Mouse (Mus musculus): ENCODE results near the gene 1600014C10Rik.

The 1600014C10Rik gene

GRCm38 (mm10) chr7:38182962-38183687 is at the start of gene 1600014C10Rik:
Gene 1600014C10Rik (plus strand): TSS chr7:38183217.
- DNase-seq (ENCODE audit: low spot score in 2 of 2), result peak in 1 of 2 experiments; percentile 46

GRCm38 (mm10) chr7:38134471-38134870 is 48.5 kb upstream of the 1600014C10Rik start:
- DNase-seq (ENCODE audit: low spot score in 2 of 2), result no peak

GRCm38 (mm10) chr7:38140324-38140723 is 42.7 kb upstream of the 1600014C10Rik start:
- DNase-seq (ENCODE audit: low spot score in 2 of 2), result no peak

- peak; percentile 52 to 84 for DNase-seq (ENCODE audit: low spot score in 2 of 2)
Observed at GRCm38 (mm10) chr7:38141747-38142545, 41.1 kb upstream of the 1600014C10Rik start.

GRCm38 (mm10) chr7:38147477-38147876 is 35.5 kb upstream of the 1600014C10Rik start:
- DNase-seq (ENCODE audit: low spot score in 2 of 2), result no peak

- DNase-seq (ENCODE audit: low spot score in 2 of 2), result no peak
Observed at GRCm38 (mm10) chr7:38151706-38152312, 31.2 kb upstream of the 1600014C10Rik start.

GRCm38 (mm10) chr7:38152571-38152970 is 30.4 kb upstream of the 1600014C10Rik start:
- no peak for DNase-seq (ENCODE audit: low spot score in 2 of 2)

GRCm38 (mm10) chr7:38155829-38156228 is 27.2 kb upstream of the 1600014C10Rik start:
- DNase-seq (ENCODE audit: low spot score in 2 of 2), result no peak

- DNase-seq (ENCODE audit: low spot score in 2 of 2), result no peak
Observed at GRCm38 (mm10) chr7:38158764-38159458, 24.1 kb upstream of the 1600014C10Rik start.

GRCm38 (mm10) chr7:38161438-38161837 is 21.6 kb upstream of the 1600014C10Rik start:
- no peak for DNase-seq (ENCODE audit: low spot score in 2 of 2)

GRCm38 (mm10) chr7:38163433-38164050 is 19.5 kb upstream of the 1600014C10Rik start:
- peak in 1 of 2 experiments; percentile 30 for DNase-seq (ENCODE audit: low spot score in 2 of 2)

GRCm38 (mm10) chr7:38166930-38167645 is 15.9 kb upstream of the 1600014C10Rik start:
- no peak for DNase-seq (ENCODE audit: low spot score in 2 of 2)

GRCm38 (mm10) chr7:38167724-38168141 is 15.3 kb upstream of the 1600014C10Rik start:
- peak in 1 of 2 experiments; percentile 36 for DNase-seq (ENCODE audit: low spot score in 2 of 2)

GRCm38 (mm10) chr7:38173871-38174270 is 9.1 kb upstream of the 1600014C10Rik start:
- no peak for DNase-seq (ENCODE audit: low spot score in 2 of 2)

- DNase-seq (ENCODE audit: low spot score in 2 of 2), result peak; percentile 32 to 52
Observed at GRCm38 (mm10) chr7:38174321-38175148, 8.5 kb upstream of the 1600014C10Rik start.

GRCm38 (mm10) chr7:38176056-38176455 is 7.0 kb upstream of the 1600014C10Rik start:
- no peak for DNase-seq (ENCODE audit: low spot score in 2 of 2)

GRCm38 (mm10) chr7:38179896-38180295 is 3.1 kb upstream of the 1600014C10Rik start:
- no peak for DNase-seq (ENCODE audit: low spot score in 2 of 2)

- DNase-seq (ENCODE audit: low spot score in 2 of 2), result no peak
Observed at GRCm38 (mm10) chr7:38181366-38181765, 1.7 kb upstream of the 1600014C10Rik start.

- peak; percentile 75 to 90 for DNase-seq (ENCODE audit: low spot score in 2 of 2)
Observed at GRCm38 (mm10) chr7:38182596-38182961, 438 bp upstream of the 1600014C10Rik start.
